Mouse (Mus musculus) hindbrain, embryonic 11.5 days (tissue): ENCODE data around the gene Prrt2. TPM values are rescaled to one million over a fixed set of nuclear protein-coding genes. Genes with fewer than 3 reads are reported as not detected.

ENCODE experiments used
- ATAC-seq: fragments of 200-750 bp; cut with Nextera tagmentation; 2 replicates; pipeline ENCODE4 v1.8.0; 2017; ENCODE audit warnings: mild to moderate bottlenecking, moderate TSS enrichment, moderate library complexity; ENCODE audit not compliant: low FRiP score
- DNase-seq: peaks from one replicate; pipeline ENCODE4 v3.0.0-alpha.2; 2015; ENCODE audit warnings: low spot score
- H3K27ac ChIP-seq: fragments of 300-500 bp; sonication (generic); 2 replicates; pipeline ENCODE4 v1.5.1; 2014; ENCODE audit warnings: mild to moderate bottlenecking, low read depth, low read length
- H3K27me3 ChIP-seq: fragments of 300-500 bp; sonication (generic); 2 replicates; pipeline ENCODE4 v1.6.1; 2014; ENCODE audit warnings: mild to moderate bottlenecking, low read length, moderate library complexity, mixed read lengths; ENCODE audit not compliant: control insufficient read depth, insufficient read depth
- H3K36me3 ChIP-seq: fragments of 300-500 bp; sonication (generic); 2 replicates; pipeline ENCODE4 v1.6.1; 2014; ENCODE audit warnings: mild to moderate bottlenecking, low read length, moderate library complexity, mixed read lengths; ENCODE audit not compliant: control insufficient read depth, insufficient read depth
- H3K4me1 ChIP-seq: fragments of 300-500 bp; sonication (generic); replicated peaks from 2 replicates; pipeline ENCODE4 v1.6.1; 2014; ENCODE audit warnings: low read length, mixed read lengths; ENCODE audit not compliant: control insufficient read depth, insufficient read depth
- H3K4me2 ChIP-seq: fragments of 300-500 bp; sonication (generic); replicated peaks from 2 replicates; pipeline ENCODE4 v1.6.1; 2014; ENCODE audit warnings: mild to moderate bottlenecking, low read depth, low read length
- H3K4me3 ChIP-seq: fragments of 300-500 bp; sonication (generic); 2 replicates; pipeline ENCODE4 v1.5.1; 2014; ENCODE audit warnings: low read depth, low read length
- H3K9ac ChIP-seq: fragments of 300-500 bp; sonication (generic); 2 replicates; pipeline ENCODE4 v1.6.1; 2014; ENCODE audit warnings: low read depth, low read length
- H3K9me3 ChIP-seq: fragments of 300-500 bp; sonication (generic); 2 replicates; pipeline ENCODE4 v1.6.1; 2016; ENCODE audit warnings: low read length; ENCODE audit not compliant: control insufficient read depth
- WGBS: fragments of 180-500 bp; shearing (Covaris S2); extraction: QIAGEN DNeasy Blood & Tissue Kit; methylation state at CpG from one replicate; pipeline ENCODE4 v1.1.7; 2014; 5-methylcytosine and 5-hydroxymethylcytosine counted together
- polyA plus RNA-seq: library from polyadenylated mRNA; unstranded; fragments of >200 nt; fragmentation: Nextera tagmentation; extraction: Ambion mirVana; gene quantifications from 2 replicates; pipeline ENCODE4 v1.2.1, GENCODE M21; 2014

Gene Prrt2
- polyA plus RNA-seq, 1 experiment from 2014 or later, result 7.7 TPM

GRCm38 (mm10) chr7:126976878-126977459, 44.0 kb downstream of the Prrt2 start:
- 28% methylated on average over 14 of the region's 14 CpGs for WGBS
- H3K27me3 ChIP-seq, result no peaks in the 10 kb centered on the region
- peak overlapping the region; percentile 98 for H3K4me3 ChIP-seq
- no peaks in the 10 kb centered on the region for H3K4me1 ChIP-seq
- peaks cover 4% of the 10 kb centered on the region; the same call in 1 of the 2 replicates for H3K36me3 ChIP-seq
- no peak for DNase-seq
- peak overlapping the region; percentile 58 for H3K4me2 ChIP-seq
- H3K9ac ChIP-seq, result peak overlapping the region; percentile 99
- peak; percentile 6; the same call in 1 of the 2 replicates for ATAC-seq
- peak overlapping the region; percentile 88; the same call in 1 of the 2 replicates for H3K27ac ChIP-seq
- no peaks in the 10 kb centered on the region for H3K9me3 ChIP-seq

GRCm38 (mm10) chr7:126975950-126976866, 44.8 kb downstream of the Prrt2 start, which contains the start of gene Cdiptos:
Cdiptos (minus strand) TSS chr7:126976098.
- Histone ChIP-seq H3K9ac (peak within 1 kb of the TSS; percentile 99), H3K9me3 (no peaks in the 10 kb centered on the region), H3K36me3 (peaks cover 4% of the 10 kb centered on the region; the same call in 1 of the 2 replicates), H3K27me3 (no peaks in the 10 kb centered on the region), H3K4me2 (peak within 1 kb of the TSS; percentile 58), H3K4me3 (peak within 1 kb of the TSS; percentile 98), H3K27ac (peak within 1 kb of the TSS; percentile 88), H3K4me1 (no peaks in the 10 kb centered on the region)
- under 1% methylated on average over 55 of the region's 55 CpGs for WGBS
- DNase-seq (peak; percentile 99), ATAC-seq (peak; percentile 95)

GRCm38 (mm10) chr7:126975893-126975949, 45.3 kb downstream of the Prrt2 start, which contains the start of gene Cdipt:
Cdipt (plus strand) TSS chr7:126975914.
- ATAC-seq, result no peak
- Histone ChIP-seq H3K9ac (peak within 1 kb of the TSS; percentile 99), H3K27me3 (no peaks in the 10 kb centered on the region), H3K36me3 (peaks cover 4% of the 10 kb centered on the region; the same call in 1 of the 2 replicates), H3K4me1 (no peaks in the 10 kb centered on the region), H3K4me2 (peak within 1 kb of the TSS; percentile 58), H3K9me3 (no peaks in the 10 kb centered on the region), H3K27ac (peak within 1 kb of the TSS; percentile 88), H3K4me3 (peak within 1 kb of the TSS; percentile 98)
- DNase-seq, result no peak
- 6% methylated on average over 1 of the region's 1 CpGs for WGBS

GRCm38 (mm10) chr7:126975493-126975892, 45.5 kb downstream of the Prrt2 start:
- peak overlapping the region; percentile 98; the same call in 1 of the 2 replicates for H3K4me3 ChIP-seq
- peak overlapping the region; percentile 58 for H3K4me2 ChIP-seq
- no peaks in the 10 kb centered on the region for H3K4me1 ChIP-seq
- H3K27me3 ChIP-seq, result no peaks in the 10 kb centered on the region
- no peaks in the 10 kb centered on the region for H3K9me3 ChIP-seq
- peaks cover 4% of the 10 kb centered on the region; the same call in 1 of the 2 replicates for H3K36me3 ChIP-seq
- DNase-seq (no peak), ATAC-seq (peak; percentile 25)
- H3K9ac ChIP-seq, result no peak overlapping the region
- H3K27ac ChIP-seq, result no peak overlapping the region; the same call in 1 of the 2 replicates
- WGBS, result 16% methylated on average over 8 of the region's 8 CpGs

Other genes starting within 250 kb of the Prrt2 start
- 114 and 119 TPM in 2 replicates for gene Ypel3, start 244.3 kb downstream of the Prrt2 start, polyA plus RNA-seq
- 0.25 and 0.79 TPM in 2 replicates for gene Tbx6, start 239.7 kb downstream of the Prrt2 start, polyA plus RNA-seq
- 313 and 330 TPM in 2 replicates for gene Ppp4c, start 228.7 kb downstream of the Prrt2 start, polyA plus RNA-seq
- 14.6 and 16.3 TPM in 2 replicates for gene Fam57b, start 223.5 kb downstream of the Prrt2 start, polyA plus RNA-seq
- gene 4930451I11Rik, start 189.6 kb downstream of the Prrt2 start, polyA plus RNA-seq, result not detected in 2 replicates
- 3.4 and 3.7 TPM in 2 replicates for gene Doc2a, start 173.8 kb downstream of the Prrt2 start, polyA plus RNA-seq
- gene Hirip3, start 159.2 kb downstream of the Prrt2 start, polyA plus RNA-seq, result 22.0 and 25.2 TPM in 2 replicates
- 89.3 and 89.4 TPM in 2 replicates for gene Ino80e, start 158.8 kb downstream of the Prrt2 start, polyA plus RNA-seq
- gene Taok2, start 136.5 kb downstream of the Prrt2 start, polyA plus RNA-seq, result 27.3 and 31.2 TPM in 2 replicates
- 25.3 and 28.6 TPM in 2 replicates for gene Tmem219, start 98.3 kb downstream of the Prrt2 start, polyA plus RNA-seq
- gene Kctd13, start 92.3 kb downstream of the Prrt2 start, polyA plus RNA-seq, result 30.1 and 33.5 TPM in 2 replicates
- gene Asphd1, start 71.6 kb downstream of the Prrt2 start, polyA plus RNA-seq, result 0.90 and 0.92 TPM in 2 replicates
- 13.2 and 14.2 TPM in 2 replicates for gene Sez6l2, start 70.6 kb downstream of the Prrt2 start, polyA plus RNA-seq
- gene Cdipt, start 45.3 kb downstream of the Prrt2 start, polyA plus RNA-seq, result 68.9 and 69.5 TPM in 2 replicates
- gene Cdiptos, start 45.1 kb downstream of the Prrt2 start, polyA plus RNA-seq, result 0.63 and 0.93 TPM in 2 replicates
- 3.4 and 3.5 TPM in 2 replicates for gene Mvp, start 6.6 kb downstream of the Prrt2 start, polyA plus RNA-seq
- not detected in 2 replicates for gene Pagr1b, start 4.7 kb downstream of the Prrt2 start, polyA plus RNA-seq
- 76.1 and 78.5 TPM in 2 replicates for gene Pagr1a, start 3.9 kb downstream of the Prrt2 start, polyA plus RNA-seq
- 50.4 and 53.7 TPM in 2 replicates for gene Gm42742, start 114 bp downstream of the Prrt2 start, polyA plus RNA-seq
- gene Maz, start 5.8 kb upstream of the Prrt2 start, polyA plus RNA-seq, result 69.4 and 71.4 TPM in 2 replicates
- gene Kif22, start 21.3 kb upstream of the Prrt2 start, polyA plus RNA-seq, result 142 and 146 TPM in 2 replicates
- not detected in 2 replicates for gene Zg16, start 66.1 kb upstream of the Prrt2 start, polyA plus RNA-seq
- 1.0 and 1.3 TPM in 2 replicates for gene AI467606, start 70.1 kb upstream of the Prrt2 start, polyA plus RNA-seq
- gene Qprt, start 101.0 kb upstream of the Prrt2 start, polyA plus RNA-seq, result 1.7 and 2.0 TPM in 2 replicates
- 0.07 and 0.08 TPM in 2 replicates for gene Spn, start 116.6 kb upstream of the Prrt2 start, polyA plus RNA-seq
- gene Cd2bp2, start 174.8 kb upstream of the Prrt2 start, polyA plus RNA-seq, result 64.7 and 76.2 TPM in 2 replicates
- 18.7 and 19.1 TPM in 2 replicates for gene Tbc1d10b, start 187.3 kb upstream of the Prrt2 start, polyA plus RNA-seq
- gene Mylpf, start 187.7 kb upstream of the Prrt2 start, polyA plus RNA-seq, result 24.1 and 26.5 TPM in 2 replicates
- 26.5 and 29.7 TPM in 2 replicates for gene Zfp553, start 211.8 kb upstream of the Prrt2 start, polyA plus RNA-seq
- 23.7 and 30.0 TPM in 2 replicates for gene Sept1, start 211.9 kb upstream of the Prrt2 start, polyA plus RNA-seq
- 53.2 and 54.0 TPM in 2 replicates for gene Zfp771, start 223.1 kb upstream of the Prrt2 start, polyA plus RNA-seq
- gene Dctpp1, start 239.5 kb upstream of the Prrt2 start, polyA plus RNA-seq, result 193 and 214 TPM in 2 replicates